Mouse (Mus musculus): ENCODE results near the gene Spef1.

- TF ChIP-seq EP300 (IDR thresholded peaks at IDR 0.05; ENCODE audit: low read length) (no peak), TCF12 (IDR thresholded peaks at IDR 0.05; ENCODE audit: low read depth, low read length) (no peak), POLR2A (IDR thresholded peaks at IDR 0.05; ENCODE audit: low read depth, low read length) (no peak), CTCF (conservative IDR thresholded peaks at IDR 0.05 in 1 of 2, IDR thresholded peaks at IDR 0.05 in 1 of 2; ENCODE audit: low read depth in 2 of 2, low read length in 2 of 2) (no peak), MAX (IDR thresholded peaks at IDR 0.05; ENCODE audit: low read length) (no peak), UBTF (IDR thresholded peaks at IDR 0.05; ENCODE audit: low read depth, low read length) (no peak)
Measured at GRCm38 (mm10) chr2:131148353-131149253, 38.5 kb downstream of the Spef1 start.
